Mouse (Mus musculus): ENCODE measurements at regions not wholly inside any gene's neighbourhood (a gene's known extent, or its start where the extent isn't known, plus 50 kb on each side); places are given as distances from the start of the nearest gene placed in this dataset.

GRCm38 (mm10) chr10:38147421-38147820 lies 674.2 kb downstream of the Rfpl4b start:
- DNase-seq: no peak

GRCm38 (mm10) chr10:38139196-38139595 lies 682.4 kb downstream of the Rfpl4b start:
- DNase-seq: no peak

DNA sequence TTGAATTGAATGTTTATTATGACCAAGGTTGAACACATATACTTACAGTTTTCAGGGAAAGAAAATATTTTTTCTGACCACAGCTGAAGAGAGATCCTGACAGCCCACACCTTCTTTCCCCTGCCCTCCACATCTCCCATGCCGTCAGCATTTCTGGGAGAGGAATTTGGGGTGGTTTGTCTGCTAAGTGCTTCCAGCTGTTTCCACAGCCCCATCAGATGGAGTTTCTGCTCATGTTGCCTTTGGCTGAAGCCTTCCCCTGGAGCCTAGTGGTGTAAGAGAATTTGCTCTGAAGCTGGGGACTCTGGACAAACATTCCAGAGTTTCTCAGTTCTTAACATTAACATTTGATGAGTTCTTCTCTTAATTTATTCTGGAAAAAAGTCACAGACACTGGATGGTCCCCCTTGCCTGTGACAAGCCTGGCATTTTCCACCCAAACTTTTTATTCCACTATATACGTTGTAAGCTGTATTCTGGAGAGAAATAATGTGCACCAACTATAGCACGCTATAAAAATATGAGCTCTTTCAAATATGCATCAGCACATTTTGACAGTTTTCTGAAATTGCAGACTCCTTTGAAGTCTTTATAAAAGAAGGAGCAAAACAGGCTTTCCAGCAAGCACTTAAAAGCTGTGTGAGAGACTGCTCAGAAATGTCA lies 699.5 kb downstream of the Rfpl4b start:
- no peak for DNase-seq

DNA sequence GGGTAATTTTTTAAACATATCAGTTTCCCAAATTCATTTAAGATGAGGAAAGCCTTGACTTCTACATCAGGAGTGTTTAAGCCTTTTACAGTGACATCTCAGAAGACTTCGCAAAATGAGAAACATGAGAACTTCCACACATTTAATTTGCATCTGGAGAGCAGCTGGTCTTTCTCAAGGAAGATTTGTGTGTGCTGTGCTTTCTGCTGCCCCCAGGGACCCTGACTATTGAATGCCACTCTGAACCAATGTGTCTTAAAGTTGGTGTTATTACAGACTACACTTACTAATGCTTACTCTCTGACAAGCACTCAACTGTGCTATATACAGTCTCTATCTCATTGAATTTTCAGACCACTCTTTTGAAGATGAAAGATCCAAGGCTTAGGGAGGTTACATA lies 703.0 kb downstream of the Rfpl4b start:
- DNase-seq: no peak

GRCm38 (mm10) chr10:38116516-38116915 lies 705.1 kb downstream of the Rfpl4b start:
- no peak for DNase-seq

DNA sequence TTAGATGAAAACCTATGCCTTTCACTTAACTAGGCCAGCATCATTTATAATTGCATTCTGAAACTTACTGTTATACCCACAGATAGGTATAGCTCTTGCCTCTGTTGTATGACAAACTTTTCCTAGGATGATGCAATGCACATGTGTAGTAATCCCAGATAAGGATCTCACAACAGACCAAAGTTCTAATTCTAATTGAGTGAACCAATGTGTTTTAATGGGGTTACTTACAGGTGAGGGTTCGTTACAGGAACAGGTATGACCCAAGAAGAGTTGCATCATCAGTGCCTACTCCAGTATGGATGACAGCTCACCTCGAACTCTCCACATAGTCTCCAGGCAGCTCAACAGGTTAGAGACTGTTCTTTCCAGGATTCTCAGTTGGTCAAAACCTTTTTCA lies 707.4 kb downstream of the Rfpl4b start:
- DNase-seq: no peak

- no peak for DNase-seq
Measured at GRCm38 (mm10) chr10:38108591-38108990, 713.0 kb downstream of the Rfpl4b start.

GRCm38 (mm10) chr10:38103570-38103969 lies 718.0 kb downstream of the Rfpl4b start:
- DNase-seq: no peak

DNA sequence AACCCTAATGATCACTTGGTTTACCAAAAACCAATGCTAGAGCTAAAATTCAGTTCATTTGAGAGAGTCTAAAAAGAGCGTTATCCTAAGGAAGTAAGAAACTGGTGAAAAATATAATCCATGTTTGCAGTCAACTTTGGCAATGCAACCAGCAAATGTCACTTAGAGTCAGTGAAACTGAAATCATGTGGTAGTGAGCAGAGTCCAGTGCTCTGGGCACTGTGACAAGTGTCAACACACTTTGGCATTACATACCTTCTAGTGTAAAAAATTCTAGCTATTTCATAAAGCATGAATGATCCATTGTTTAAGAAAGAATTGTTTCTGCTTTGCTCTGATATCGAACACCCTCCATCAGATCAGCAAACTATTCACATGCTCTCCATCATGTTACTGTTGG lies 743.1 kb downstream of the Rfpl4b start:
- no peak for DNase-seq

- DNase-seq: no peak
Measured at GRCm38 (mm10) chr10:38072394-38072793, 749.2 kb downstream of the Rfpl4b start.

DNA sequence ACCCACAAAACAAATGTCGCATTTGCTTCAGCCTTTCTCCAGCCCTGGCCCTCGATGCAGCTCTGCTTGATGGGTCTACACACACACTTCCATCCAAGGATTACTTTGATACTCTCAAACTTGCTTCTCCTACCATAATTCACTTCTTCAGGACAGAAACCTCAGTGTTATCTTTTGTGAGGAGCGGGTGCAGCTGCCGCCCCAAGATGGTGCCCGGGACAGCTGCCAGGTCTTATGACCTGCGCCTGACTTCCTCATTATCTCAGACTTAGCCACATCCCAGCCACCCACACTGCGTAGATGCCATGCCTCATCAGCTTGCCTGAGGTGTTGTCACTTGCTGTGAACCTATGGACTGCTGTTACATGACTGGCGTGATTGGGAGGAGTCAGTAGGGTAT lies 762.5 kb downstream of the Rfpl4b start:
- no peak for DNase-seq

DNA sequence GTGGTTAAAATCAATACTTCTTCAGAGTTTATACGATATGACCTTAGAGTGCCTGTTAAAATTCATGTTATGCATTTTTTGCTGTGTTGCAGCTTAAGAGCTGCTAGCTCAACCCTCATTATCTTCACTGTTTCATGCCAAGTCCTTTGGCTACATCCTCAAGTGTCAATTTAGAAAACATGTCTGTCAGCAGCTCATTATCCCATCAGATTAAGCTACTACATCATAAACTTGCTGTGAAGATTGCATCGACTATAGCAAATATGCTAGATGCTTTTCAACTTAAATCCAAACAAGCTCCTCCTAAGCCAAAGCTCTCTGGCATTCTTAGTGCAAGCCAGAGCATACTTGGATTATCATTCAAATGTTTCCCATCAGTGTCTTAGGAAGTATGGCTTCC lies 811.1 kb downstream of the Rfpl4b start:
- no peak for DNase-seq

DNA sequence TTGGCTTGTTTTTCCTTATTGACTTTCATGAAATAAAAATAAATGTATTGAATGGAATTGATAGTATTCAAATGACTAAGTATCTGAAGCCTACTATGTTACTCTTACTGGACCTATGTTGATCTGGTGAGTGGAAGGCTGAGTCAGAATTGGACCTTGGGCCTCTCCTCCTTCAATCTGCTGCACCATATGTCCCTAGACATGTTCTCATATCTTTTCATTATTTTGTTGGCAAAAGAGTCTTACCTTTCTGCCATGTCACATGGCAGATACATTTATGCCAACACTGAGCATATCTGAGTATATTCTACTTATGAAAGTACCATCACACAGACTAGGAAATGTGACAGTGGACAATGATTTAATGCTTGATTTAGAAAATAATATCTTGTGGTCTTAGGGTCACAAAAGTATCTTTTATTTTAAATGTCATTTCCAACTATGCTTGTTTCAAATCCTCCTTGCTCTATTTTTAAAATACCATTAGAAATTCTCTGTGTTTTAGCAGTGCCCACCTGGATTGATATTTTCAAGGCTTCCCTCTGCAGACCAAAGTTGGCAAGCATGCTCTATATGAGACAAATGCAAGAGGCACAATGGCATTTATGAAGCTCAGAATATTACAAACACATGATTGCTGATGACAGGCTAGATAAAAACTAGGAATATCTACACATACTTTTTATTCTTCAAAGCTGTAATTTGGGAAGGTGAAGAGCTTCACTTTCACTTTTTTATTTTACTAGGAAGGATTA lies 825.7 kb downstream of the Rfpl4b start:
- DNase-seq: peak; percentile 39

DNA sequence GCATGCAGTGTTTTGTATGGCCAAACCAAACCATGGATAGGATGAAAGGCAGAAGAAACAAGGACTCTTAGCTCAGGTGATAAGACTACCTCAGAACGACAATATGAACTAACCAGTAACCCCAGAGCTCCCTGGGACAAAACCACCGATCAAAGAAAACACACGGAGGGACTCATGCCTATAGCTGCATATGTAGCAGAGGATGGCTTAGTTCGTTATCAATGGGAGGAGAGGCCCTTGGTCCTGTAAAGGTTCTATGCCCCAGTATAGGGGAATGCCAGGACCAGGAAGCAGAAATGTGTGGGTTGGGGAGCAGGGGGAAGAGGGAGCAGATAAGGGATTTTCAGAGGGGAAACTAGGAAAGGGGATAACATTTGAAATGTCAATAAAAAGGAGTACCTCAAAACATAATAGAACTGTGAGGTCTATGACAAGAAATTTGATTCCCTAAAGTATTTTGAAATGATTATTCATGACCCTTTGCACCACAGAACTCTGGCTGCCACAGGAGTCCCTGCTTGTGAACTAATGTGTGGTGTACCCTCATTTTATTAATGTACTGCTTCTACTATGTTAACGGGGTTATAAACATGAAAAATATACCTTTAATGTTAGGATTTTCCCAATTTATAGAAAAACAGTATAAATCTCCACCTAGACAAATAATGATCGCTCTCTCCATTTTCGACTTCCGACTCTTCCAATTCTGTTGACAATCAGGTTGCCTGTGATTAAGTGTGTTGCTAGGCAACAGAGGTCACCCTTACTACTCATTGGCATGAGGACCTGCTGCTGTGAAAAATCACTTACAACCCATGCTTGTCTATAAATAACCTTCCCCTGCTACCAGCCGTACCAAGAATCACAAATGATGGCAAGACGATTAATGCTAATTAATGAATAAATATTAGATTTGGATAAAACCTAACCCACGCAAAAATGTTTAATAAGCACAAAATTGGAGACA lies 833.0 kb downstream of the Rfpl4b start:
- DNase-seq: no peak

- no peak for DNase-seq
Measured at GRCm38 (mm10) chr10:37978899-37979539, 840.3 kb upstream of the Marcks start.

DNA sequence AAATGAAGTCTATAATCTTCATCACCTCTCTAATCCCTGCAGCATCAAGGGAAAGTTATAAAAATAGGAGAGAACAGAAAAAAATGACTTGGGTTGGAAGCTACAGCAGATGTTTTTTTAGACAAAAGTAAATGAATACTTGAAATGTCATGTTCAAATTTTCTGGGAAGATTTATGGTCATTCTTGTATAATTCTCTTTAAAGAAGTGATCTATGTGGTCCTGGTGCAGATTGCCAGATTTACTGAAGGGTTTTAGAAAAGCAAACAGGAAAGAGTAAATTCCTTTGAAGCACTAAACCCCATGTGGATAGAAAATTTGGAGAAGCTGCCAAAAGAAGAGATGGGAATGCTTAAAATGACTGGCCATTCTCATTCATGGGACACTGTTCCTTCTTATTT lies 821.3 kb upstream of the Marcks start:
- DNase-seq: no peak

DNA sequence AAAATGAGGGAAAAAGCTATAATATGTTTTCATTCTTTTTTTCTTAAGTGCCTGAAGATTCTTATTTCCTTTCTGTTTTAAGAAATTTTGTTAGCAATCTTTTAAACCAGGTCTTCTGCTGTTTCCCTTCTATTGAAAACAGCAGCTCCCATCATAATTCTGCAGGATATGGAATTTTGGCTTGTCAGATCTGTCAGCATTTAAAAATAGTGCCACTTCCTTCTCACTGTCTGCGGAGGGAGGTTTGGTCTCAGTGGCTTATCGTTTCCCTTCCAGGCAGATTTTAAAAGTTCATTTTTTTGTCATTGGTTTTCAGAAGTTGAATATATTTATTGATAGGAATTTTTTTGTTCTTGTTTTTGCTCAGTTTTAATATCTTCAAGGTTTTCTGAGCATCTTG lies 776.1 kb upstream of the Marcks start:
- no peak for DNase-seq

GRCm38 (mm10) chr10:37911669-37912068 lies 772.9 kb upstream of the Marcks start:
- no peak for DNase-seq

DNA sequence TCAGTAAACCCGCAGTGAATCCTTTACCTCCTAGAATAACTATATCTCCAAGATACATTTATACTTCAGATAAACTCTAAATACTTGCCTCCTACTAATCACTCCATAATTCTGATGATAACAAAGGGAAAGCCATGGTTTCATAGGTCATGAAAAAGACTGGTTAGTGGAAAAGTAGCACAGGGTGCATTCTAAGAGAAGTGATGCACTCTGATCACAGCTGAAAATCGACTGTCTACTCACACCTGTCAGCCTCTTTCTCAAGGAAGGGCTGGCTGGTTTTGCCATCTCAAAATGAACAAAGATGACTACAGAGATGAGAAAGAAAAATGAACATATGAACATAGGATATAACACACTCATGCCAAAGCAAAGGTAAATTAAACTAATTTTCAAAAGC lies 769.6 kb upstream of the Marcks start:
- no peak for DNase-seq

DNA sequence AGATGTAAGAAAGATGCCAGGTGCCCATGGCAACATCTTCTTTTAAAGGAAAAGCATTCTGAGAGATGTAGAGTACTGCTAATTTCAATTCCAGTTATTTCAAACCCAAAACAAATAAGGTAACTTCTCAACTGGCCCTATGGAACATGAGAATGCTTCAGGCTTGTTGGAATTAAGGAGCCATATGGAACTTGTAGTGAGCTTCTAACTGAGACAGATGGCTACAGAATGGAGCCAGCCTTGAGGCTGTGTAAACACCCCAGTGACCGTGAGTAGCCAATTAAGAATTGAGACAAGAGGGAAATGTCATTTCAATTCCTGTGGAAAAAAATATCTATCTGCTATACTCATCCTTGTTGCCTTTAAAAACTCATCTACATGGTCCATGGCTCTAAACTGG lies 769.0 kb upstream of the Marcks start:
- peak; percentile 64 for DNase-seq

DNA sequence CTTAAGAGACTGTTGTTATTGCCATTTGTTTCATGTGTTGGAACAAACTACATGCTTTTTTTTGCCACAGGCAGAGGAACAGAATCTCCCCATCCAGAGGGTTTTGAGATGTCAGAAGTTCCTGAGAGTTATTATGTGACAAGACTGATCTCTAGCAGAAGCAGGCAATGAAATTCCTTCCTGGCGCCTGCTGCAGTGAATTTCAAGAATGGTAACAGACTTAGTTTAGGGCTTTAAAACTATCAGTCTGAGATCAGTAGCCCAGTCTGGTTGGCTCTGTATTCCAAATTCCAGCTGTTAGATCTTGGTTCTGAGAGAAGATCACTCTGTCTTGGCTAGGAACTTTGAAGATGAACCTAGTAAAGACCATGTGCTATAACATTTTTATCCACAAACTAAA lies 749.2 kb upstream of the Marcks start:
- no peak for DNase-seq

DNA sequence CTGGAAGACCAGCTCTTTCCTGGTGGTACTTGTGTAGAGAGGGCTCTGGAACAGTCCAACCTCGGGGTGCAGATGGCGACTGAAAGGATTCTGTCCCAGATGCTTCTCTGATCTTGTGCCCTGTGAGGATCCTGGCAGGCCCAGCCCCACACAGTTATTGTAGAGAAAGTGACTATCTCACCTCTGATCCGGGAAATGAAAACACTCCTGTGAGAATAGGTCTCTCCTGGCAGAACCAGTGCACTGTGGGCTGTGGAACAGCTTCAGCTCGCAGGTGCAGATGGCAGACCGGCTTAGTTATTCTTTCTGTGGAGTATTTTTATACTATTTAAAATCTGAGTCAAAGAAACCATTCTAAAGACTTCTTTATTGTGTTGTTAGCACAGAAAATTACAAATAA lies 742.1 kb upstream of the Marcks start:
- DNase-seq: peak; percentile 2

- DNase-seq: no peak
Measured at GRCm38 (mm10) chr10:37873925-37874324, 735.2 kb upstream of the Marcks start.
